In the genomic region with DNA sequence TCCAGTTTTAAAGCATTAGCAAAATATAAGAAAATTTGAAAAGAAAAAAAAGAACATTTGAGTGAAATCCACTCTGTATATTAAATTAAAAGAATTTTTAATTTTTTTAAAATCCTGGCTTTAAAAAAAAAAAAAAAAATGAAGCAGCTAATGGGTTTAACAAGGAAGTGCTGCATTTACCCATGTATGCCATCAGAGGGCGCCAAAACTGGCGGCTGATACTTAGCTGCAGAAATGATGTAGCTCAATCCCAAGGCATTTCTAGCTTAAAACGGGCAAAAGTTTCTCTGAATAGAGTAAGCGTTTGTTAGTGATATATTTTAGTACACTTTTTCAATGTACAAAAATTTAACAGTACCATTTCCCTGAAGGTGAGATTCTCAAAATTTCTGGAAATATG, we compare ENCODE assay signal across 8 mouse cellular contexts.
DNase-seq lines count a peak whose midpoint lies in the region; ATAC-seq lines count a peak whose summit lies in the region.

No protein-coding gene starts in this region.

- peak; percentile 29 to 31 for DNase-seq in adrenal gland, adult 18-20 months (ENCODE audit: low spot score in 2 of 2)
- no peak for DNase-seq in adrenal gland, postnatal 4 days (ENCODE audit: low spot score in 2 of 2)
- DNase-seq in layer of hippocampus, adult 11-12 months (ENCODE audit: low spot score), result peak; percentile 7
- no peak for DNase-seq in layer of hippocampus, adult 9-11 months
- peak; percentile 69 for DNase-seq in R1 (ENCODE audit: low read depth, low spot score)
- peak; percentile 52 for DNase-seq in forelimb bud, embryonic 11.5 days (ENCODE audit: low read depth, low spot score)
- DNase-seq in lung, postnatal 4 days, result peak; percentile 39 to 52

- ATAC-seq in megakaryocyte-erythroid progenitor cell, adult 5-6 weeks (replicated peaks; ENCODE audit: low FRiP score, low TSS enrichment, poor library complexity, severe bottlenecking), result no peak

Comparison
In these comparisons a context has a peak if more than half of its experiments do, and no peak if none do; other contexts are left out.
1. DNase-seq: peak in adrenal gland, adult 18-20 months (2 of 2), layer of hippocampus, adult 11-12 months (single experiment), R1 (single experiment), forelimb bud, embryonic 11.5 days (single experiment) and lung, postnatal 4 days (2 of 2); none in adrenal gland, postnatal 4 days (0 of 2) and layer of hippocampus, adult 9-11 months (single experiment).